Mouse (Mus musculus) E14TG2a.4 (cell line): ENCODE results near the gene Cobll1.

ENCODE experiments used
- CTCF ChIP-seq: conservative IDR thresholded peaks from 2 replicates; pipeline ENCODE4 v1.5.1; 2014; ENCODE audit warnings: low read length
- NANOG ChIP-seq: IDR thresholded peaks from 2 replicates; pipeline ENCODE4 v1.6.1; 2014; ENCODE audit warnings: borderline replicate concordance, low read length, mixed read lengths
- POU5F1 ChIP-seq: IDR thresholded peaks from 2 replicates; pipeline ENCODE4 v1.6.1; 2014; ENCODE audit warnings: low read length, borderline replicate concordance

DNA sequence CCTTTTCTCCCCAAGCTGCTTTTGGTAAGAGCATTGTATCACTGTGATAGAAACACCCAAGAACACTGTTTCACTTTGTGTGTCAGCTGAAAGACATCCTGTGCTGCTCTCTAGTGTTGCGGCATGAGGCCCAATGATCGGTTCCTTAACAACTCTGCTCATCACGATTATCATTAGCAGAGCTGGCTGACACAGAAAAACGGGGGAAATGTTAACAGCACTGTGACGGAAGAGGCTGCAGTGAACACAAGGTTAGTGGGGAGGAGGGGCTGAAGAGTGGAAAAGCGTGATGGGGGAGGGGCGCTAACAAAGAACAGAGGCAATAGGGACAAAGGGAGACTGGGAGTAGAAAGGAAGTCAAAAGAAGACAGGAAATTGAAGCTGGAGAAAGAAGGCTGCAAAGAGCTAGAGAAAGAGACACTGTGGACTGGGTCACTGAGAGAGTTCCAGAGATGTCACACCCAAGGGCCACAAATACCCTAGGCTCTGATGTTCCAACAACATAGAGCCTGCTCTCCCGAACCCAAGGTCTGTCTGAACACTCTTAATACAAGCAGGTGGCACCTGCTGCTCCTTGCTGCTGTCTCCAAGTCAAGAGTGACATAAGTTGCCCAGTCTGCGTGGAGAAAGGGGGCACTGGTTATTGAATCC lies 58.0 kb downstream of the Cobll1 start:
- TF ChIP-seq POU5F1 (no peak), CTCF (no peak), NANOG (no peak)
